Mouse (Mus musculus) erythroblast, adult 5-6 weeks (primary cell): Measurements from ENCODE around the gene Sf3b6. TPM values are rescaled to one million over a fixed set of nuclear protein-coding genes. Genes with fewer than 3 reads are reported as not detected.

ENCODE experiments used
- total RNA-seq, 2 experiments: library from RNA; stranded (forward) in 1 of 2; stranded (reverse) in 1 of 2; fragments of 150-400 nt in 1 of 2; fragments of 200-764, 138-1000 nt in 1 of 2; gene quantifications; 2 replicates each; pipeline versions ENCODE4 v1.2.3 to v1.2.4; 2015 to 2017; ENCODE audit warnings: low replicate concordance in 2 of 2

Gene Sf3b6
- total RNA-seq, 2 experiments from 2014 or later = 52.9 to 94.0 TPM

Other genes with a start within 250 kb of the Sf3b6 start
- gene Itsn2, start 224.9 kb upstream of the Sf3b6 start, total RNA-seq (2015; ENCODE audit: low replicate concordance) = 27.1 and 53.5 TPM in 2 replicates
- 53.4 and 60.5 TPM in 2 replicates for gene Itsn2, start 224.9 kb upstream of the Sf3b6 start, total RNA-seq (2017; ENCODE audit: low replicate concordance)
- not detected in 2 replicates for gene Gm3625, start 224.6 kb upstream of the Sf3b6 start, total RNA-seq (2015; ENCODE audit: low replicate concordance)
- not detected in 2 replicates for gene Gm3625, start 224.6 kb upstream of the Sf3b6 start, total RNA-seq (2017; ENCODE audit: low replicate concordance)
- not detected in 2 replicates for gene Fam228a, start 79.1 kb upstream of the Sf3b6 start, total RNA-seq (2015; ENCODE audit: low replicate concordance)
- gene Fam228a, start 79.1 kb upstream of the Sf3b6 start, total RNA-seq (2017; ENCODE audit: low replicate concordance) = 1.7 TPM in 1 of 2 replicates, not detected in the other
- not detected in 2 replicates for gene Pfn4, start 48.5 kb upstream of the Sf3b6 start, total RNA-seq (2015; ENCODE audit: low replicate concordance)
- gene Pfn4, start 48.5 kb upstream of the Sf3b6 start, total RNA-seq (2017; ENCODE audit: low replicate concordance) = 2.7 TPM in 1 of 2 replicates, not detected in the other
- gene Fam228b, start 48.3 kb upstream of the Sf3b6 start, total RNA-seq (2015; ENCODE audit: low replicate concordance) = not detected in 2 replicates
- not detected in 2 replicates for gene Fam228b, start 48.3 kb upstream of the Sf3b6 start, total RNA-seq (2017; ENCODE audit: low replicate concordance)
- gene Fkbp1b, start 24.0 kb downstream of the Sf3b6 start, total RNA-seq (2015; ENCODE audit: low replicate concordance) = not detected in 2 replicates
- 2.1 and 3.9 TPM in 2 replicates for gene Fkbp1b, start 24.0 kb downstream of the Sf3b6 start, total RNA-seq (2017; ENCODE audit: low replicate concordance)
- 0.19 and 1.9 TPM in 2 replicates for gene Wdcp, start 25.8 kb downstream of the Sf3b6 start, total RNA-seq (2015; ENCODE audit: low replicate concordance)
- gene Wdcp, start 25.8 kb downstream of the Sf3b6 start, total RNA-seq (2017; ENCODE audit: low replicate concordance) = 1.1 and 1.2 TPM in 2 replicates
- gene Mfsd2b, start 56.8 kb downstream of the Sf3b6 start, total RNA-seq (2015; ENCODE audit: low replicate concordance) = 137 and 176 TPM in 2 replicates
- gene Mfsd2b, start 56.8 kb downstream of the Sf3b6 start, total RNA-seq (2017; ENCODE audit: low replicate concordance) = 199 and 226 TPM in 2 replicates
- gene Ubxn2a, start 90.2 kb downstream of the Sf3b6 start, total RNA-seq (2015; ENCODE audit: low replicate concordance) = 15.9 and 20.9 TPM in 2 replicates
- 30.9 and 40.6 TPM in 2 replicates for gene Ubxn2a, start 90.2 kb downstream of the Sf3b6 start, total RNA-seq (2017; ENCODE audit: low replicate concordance)
- 46.8 and 70.3 TPM in 2 replicates for gene Atad2b, start 99.8 kb downstream of the Sf3b6 start, total RNA-seq (2015; ENCODE audit: low replicate concordance)
- gene Atad2b, start 99.8 kb downstream of the Sf3b6 start, total RNA-seq (2017; ENCODE audit: low replicate concordance) = 59.0 and 63.4 TPM in 2 replicates